Mouse (Mus musculus): ENCODE measurements around the gene Pimreg. TPM values are rescaled to one million over a fixed set of nuclear protein-coding genes. Genes with fewer than 3 reads are reported as not detected.

Pimreg gene
- polyA plus RNA-seq, 1 experiment from 2014 or later = 99.0 TPM

DNA sequence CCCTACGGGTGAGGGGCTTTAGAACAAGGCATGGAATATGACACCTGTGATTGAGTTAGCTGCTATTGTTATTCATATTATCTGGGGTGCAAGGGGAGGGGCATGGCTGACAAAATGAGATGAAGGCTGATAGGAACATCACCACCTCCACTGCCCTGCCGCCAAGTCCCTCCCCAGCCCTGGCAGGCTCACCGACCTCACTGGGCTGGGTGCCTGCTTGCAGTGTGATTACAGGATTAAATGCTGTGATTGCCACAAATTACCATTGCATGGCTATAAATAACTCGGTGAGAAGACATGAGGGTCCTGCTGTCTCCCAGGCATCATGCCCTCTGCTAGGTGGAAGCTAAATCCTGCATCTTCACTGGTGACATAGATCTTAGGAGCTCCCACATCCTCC, 36.8 kb downstream of the Pimreg start:
- 40% methylated on average over 4 of the region's 4 CpGs for whole genome bisulfite sequencing (ENCODE audit: insufficient replicate concordance)
- no peaks in the 10 kb centered on the region; the same call in 1 of the 2 replicates for H3K27me3 ChIP-seq (ENCODE audit: control insufficient read depth, insufficient read depth, low read length)
- ATAC-seq (replicated peaks; ENCODE audit: insufficient number of reproducible peaks, low FRiP score, low TSS enrichment) = no peak
- no peaks in the 10 kb centered on the region for H3K36me3 ChIP-seq (ENCODE audit: control insufficient read depth, insufficient read depth, low read length)
- H3K4me2 ChIP-seq = no peak overlapping the region
- no peak overlapping the region for H3K9ac ChIP-seq (ENCODE audit: low read depth, low read length)
- H3K4me1 ChIP-seq (ENCODE audit: control insufficient read depth, insufficient read depth, low read length) = no peaks in the 10 kb centered on the region
- H3K27ac ChIP-seq (ENCODE audit: low read depth, low read length) = no peak overlapping the region
- H3K9me3 ChIP-seq (replicated peaks; ENCODE audit: control insufficient read depth, low read length) = no peaks in the 10 kb centered on the region
- no peak overlapping the region for H3K4me3 ChIP-seq (ENCODE audit: low read depth, low read length)

DNA sequence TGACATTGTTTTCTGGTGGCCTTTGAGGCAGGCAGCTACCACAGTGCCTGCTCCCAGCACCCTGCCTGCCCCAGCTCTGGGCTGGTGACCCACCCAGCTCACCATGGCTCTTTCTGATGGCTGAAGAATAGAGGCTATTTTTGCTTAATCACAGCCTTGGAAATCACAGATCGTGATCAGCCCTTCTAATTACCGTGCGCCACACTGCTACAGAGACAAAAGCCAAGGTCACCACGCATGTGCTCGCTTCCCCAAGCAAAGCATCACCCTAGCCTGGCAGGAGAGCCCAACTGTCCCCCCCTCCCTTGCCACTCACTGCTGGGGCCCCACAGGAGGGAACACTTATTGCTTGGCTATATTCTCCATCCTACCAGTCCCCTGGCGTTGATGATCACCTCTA, 38.6 kb downstream of the Pimreg start:
- WGBS (ENCODE audit: insufficient replicate concordance) = 86% methylated on average over 6 of the region's 6 CpGs
- no peak overlapping the region for H3K4me3 ChIP-seq (ENCODE audit: low read depth, low read length)
- no peak overlapping the region for H3K9ac ChIP-seq (ENCODE audit: low read depth, low read length)
- H3K27me3 ChIP-seq (ENCODE audit: control insufficient read depth, insufficient read depth, low read length) = no peaks in the 10 kb centered on the region; the same call in 1 of the 2 replicates
- H3K36me3 ChIP-seq (ENCODE audit: control insufficient read depth, insufficient read depth, low read length) = no peaks in the 10 kb centered on the region
- H3K4me2 ChIP-seq = no peak overlapping the region
- H3K4me1 ChIP-seq (ENCODE audit: control insufficient read depth, insufficient read depth, low read length) = no peaks in the 10 kb centered on the region
- H3K27ac ChIP-seq (ENCODE audit: low read depth, low read length) = no peak overlapping the region
- no peak for ATAC-seq (replicated peaks; ENCODE audit: insufficient number of reproducible peaks, low FRiP score, low TSS enrichment)
- H3K9me3 ChIP-seq (replicated peaks; ENCODE audit: control insufficient read depth, low read length) = no peaks in the 10 kb centered on the region

DNA sequence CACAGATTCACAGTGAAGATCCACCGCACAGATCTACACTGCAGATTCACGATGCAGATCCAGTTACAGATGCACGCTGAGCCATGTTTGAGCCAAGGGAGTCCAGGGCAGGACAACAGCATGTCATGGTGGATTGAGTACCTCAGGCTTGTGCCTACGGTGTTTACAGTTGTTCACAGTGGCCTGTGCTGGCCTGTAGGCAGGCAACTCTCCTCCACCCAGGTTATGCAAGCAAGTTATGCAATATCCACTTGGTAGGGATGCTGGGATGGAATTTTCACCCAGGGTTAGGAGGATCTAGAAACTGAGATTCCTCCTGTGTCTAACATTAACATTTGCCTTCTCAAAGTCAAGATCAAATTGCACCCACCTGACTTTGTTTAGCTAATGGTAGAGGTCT, 40.8 kb downstream of the Pimreg start:
- no peak overlapping the region for H3K9ac ChIP-seq (ENCODE audit: low read depth, low read length)
- no peak for ATAC-seq (replicated peaks; ENCODE audit: insufficient number of reproducible peaks, low FRiP score, low TSS enrichment)
- H3K27ac ChIP-seq (ENCODE audit: low read depth, low read length) = no peak overlapping the region
- H3K27me3 ChIP-seq (ENCODE audit: control insufficient read depth, insufficient read depth, low read length) = no peaks in the 10 kb centered on the region
- H3K4me2 ChIP-seq = no peak overlapping the region
- peaks cover 4% of the 10 kb centered on the region for H3K4me1 ChIP-seq (ENCODE audit: control insufficient read depth, insufficient read depth, low read length)
- 86% methylated on average over 4 of the region's 4 CpGs for WGBS (ENCODE audit: insufficient replicate concordance)
- no peaks in the 10 kb centered on the region for H3K9me3 ChIP-seq (replicated peaks; ENCODE audit: control insufficient read depth, low read length)
- no peak overlapping the region for H3K4me3 ChIP-seq (ENCODE audit: low read depth, low read length)
- no peaks in the 10 kb centered on the region for H3K36me3 ChIP-seq (ENCODE audit: control insufficient read depth, insufficient read depth, low read length)

DNA sequence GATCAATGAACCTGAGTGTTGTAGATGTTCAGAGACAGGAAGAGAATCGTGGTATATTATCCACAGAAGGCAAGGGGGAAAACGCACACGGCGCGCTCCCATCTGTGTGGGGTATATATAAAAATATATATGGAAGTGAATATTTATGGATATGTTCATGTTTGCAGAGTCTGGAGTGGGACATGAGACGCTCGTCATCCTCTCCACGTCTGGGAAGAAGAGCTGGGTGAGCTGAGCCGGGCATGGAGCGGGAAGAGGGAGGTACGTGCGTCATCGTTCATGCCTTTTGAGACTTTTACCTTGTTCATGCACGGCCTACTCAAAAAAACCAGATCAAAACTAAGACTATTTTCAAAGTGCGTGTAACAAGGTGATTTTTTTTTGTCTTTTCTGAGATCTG, 42.5 kb downstream of the Pimreg start:
- Histone ChIP-seq H3K36me3 (ENCODE audit: control insufficient read depth, insufficient read depth, low read length) (no peaks in the 10 kb centered on the region), H3K27ac (ENCODE audit: low read depth, low read length) (no peak overlapping the region), H3K27me3 (ENCODE audit: control insufficient read depth, insufficient read depth, low read length) (no peaks in the 10 kb centered on the region), H3K4me2 (no peak overlapping the region), H3K4me1 (ENCODE audit: control insufficient read depth, insufficient read depth, low read length) (peaks cover 4% of the 10 kb centered on the region), H3K9me3 (replicated peaks; ENCODE audit: control insufficient read depth, low read length) (no peaks in the 10 kb centered on the region), H3K9ac (ENCODE audit: low read depth, low read length) (no peak overlapping the region), H3K4me3 (ENCODE audit: low read depth, low read length) (no peak overlapping the region)
- ATAC-seq (replicated peaks; ENCODE audit: insufficient number of reproducible peaks, low FRiP score, low TSS enrichment) = no peak
- WGBS (ENCODE audit: insufficient replicate concordance) = 92% methylated on average over 15 of the region's 15 CpGs

DNA sequence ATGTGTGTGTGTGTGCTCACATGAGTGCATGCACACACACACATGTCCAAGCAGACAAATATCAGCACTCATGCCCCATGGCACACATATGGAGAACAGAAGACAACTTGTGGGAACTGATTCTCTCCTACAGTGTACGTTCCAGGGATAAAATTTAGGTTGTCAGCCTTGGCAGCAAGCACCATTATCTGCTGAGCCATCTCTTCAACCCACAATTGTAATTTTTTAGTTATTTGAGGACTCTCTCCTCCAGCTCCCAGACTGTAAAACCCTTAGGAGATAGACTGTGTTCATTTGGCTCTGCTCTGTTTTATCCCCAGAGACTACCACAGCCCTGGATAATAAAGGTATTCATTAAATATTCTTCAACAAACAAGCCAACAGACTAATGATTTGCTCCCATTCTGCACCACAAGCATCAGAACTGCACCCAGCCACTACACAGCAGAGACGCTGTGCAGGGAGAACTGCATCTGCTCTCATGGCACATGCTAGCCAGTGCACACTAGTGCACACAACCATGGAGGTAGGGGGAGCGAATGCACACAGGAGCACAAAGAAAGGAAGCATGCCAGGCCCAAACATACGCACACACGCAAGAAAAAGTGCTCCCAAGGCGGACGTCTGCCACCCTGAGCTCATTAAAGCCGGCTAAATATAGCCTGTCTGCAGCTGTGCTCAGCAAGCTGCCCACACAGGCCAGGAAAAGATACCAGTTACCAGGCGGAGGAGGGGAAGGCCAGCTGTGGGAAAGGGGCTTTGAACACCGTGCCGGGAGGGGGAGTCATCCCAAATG, 44.6 kb downstream of the Pimreg start:
- Histone ChIP-seq H3K9ac (ENCODE audit: low read depth, low read length) (no peak overlapping the region), H3K36me3 (ENCODE audit: control insufficient read depth, insufficient read depth, low read length) (no peaks in the 10 kb centered on the region), H3K4me3 (ENCODE audit: low read depth, low read length) (no peak overlapping the region), H3K4me2 (peak overlapping the region; percentile 15; the same call in 1 of the 2 replicates), H3K27me3 (ENCODE audit: control insufficient read depth, insufficient read depth, low read length) (no peaks in the 10 kb centered on the region), H3K27ac (ENCODE audit: low read depth, low read length) (peak overlapping the region; percentile 18; the same call in 1 of the 2 replicates), H3K4me1 (ENCODE audit: control insufficient read depth, insufficient read depth, low read length) (peaks cover 4% of the 10 kb centered on the region), H3K9me3 (replicated peaks; ENCODE audit: control insufficient read depth, low read length) (no peaks in the 10 kb centered on the region)
- WGBS (ENCODE audit: insufficient replicate concordance) = 32% methylated on average over 11 of the region's 11 CpGs
- ATAC-seq (replicated peaks; ENCODE audit: insufficient number of reproducible peaks, low FRiP score, low TSS enrichment) = 0 out of 2 replicates have a peak, but pooled peaks have one; percentile 23

DNA sequence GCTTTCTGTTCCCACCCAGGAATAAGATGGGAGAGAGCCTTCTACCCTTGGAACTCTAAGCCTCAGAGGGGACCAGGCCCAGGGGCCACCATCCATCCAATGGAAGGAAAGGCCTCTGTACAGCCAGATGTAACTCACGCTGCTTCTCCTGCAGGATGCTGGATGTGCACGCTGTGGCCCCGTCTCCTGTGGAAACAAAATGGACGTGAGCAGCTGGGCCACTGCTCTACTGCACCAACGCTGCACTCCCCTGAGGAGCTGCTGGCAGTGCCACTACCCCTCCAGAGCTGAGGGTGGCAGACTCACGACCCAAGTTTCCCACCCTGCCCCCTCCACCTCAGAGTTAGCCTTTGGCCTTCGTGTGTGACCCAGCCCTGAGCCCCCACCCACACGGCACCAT, 50.6 kb downstream of the Pimreg start:
- Histone ChIP-seq H3K36me3 (ENCODE audit: control insufficient read depth, insufficient read depth, low read length) (no peaks in the 10 kb centered on the region), H3K9ac (ENCODE audit: low read depth, low read length) (no peak overlapping the region), H3K4me1 (ENCODE audit: control insufficient read depth, insufficient read depth, low read length) (peaks cover 4% of the 10 kb centered on the region; the same call in 1 of the 2 replicates), H3K9me3 (replicated peaks; ENCODE audit: control insufficient read depth, low read length) (no peaks in the 10 kb centered on the region), H3K4me3 (ENCODE audit: low read depth, low read length) (no peak overlapping the region), H3K27ac (ENCODE audit: low read depth, low read length) (no peak overlapping the region), H3K27me3 (ENCODE audit: control insufficient read depth, insufficient read depth, low read length) (no peaks in the 10 kb centered on the region), H3K4me2 (no peak overlapping the region)
- WGBS (ENCODE audit: insufficient replicate concordance) = 52% methylated on average over 8 of the region's 8 CpGs
- ATAC-seq (replicated peaks; ENCODE audit: insufficient number of reproducible peaks, low FRiP score, low TSS enrichment) = no peak

DNA sequence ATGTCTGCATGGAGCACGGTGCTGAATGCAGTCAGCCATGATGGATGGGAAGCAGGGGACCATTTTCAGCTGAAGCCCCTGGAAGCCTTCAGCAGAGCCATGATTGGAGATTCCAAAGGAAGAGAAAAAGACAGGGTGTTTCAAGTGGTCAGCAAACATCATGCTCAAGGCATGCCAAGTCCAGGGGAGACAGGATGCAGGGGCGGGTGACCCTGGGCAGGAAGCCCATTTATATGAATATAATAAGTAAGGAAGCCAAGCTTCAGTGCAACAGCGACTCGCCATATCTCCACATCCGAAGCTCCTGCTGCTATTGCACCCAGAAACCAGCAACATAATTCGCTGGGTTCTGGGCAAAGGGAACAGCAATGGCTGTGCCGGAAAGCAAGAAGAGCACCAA, 52.6 kb downstream of the Pimreg start:
- no peak overlapping the region for H3K4me2 ChIP-seq
- no peak overlapping the region for H3K4me3 ChIP-seq (ENCODE audit: low read depth, low read length)
- peaks cover 4% of the 10 kb centered on the region; the same call in 1 of the 2 replicates for H3K4me1 ChIP-seq (ENCODE audit: control insufficient read depth, insufficient read depth, low read length)
- H3K9me3 ChIP-seq (replicated peaks; ENCODE audit: control insufficient read depth, low read length) = no peaks in the 10 kb centered on the region
- no peaks in the 10 kb centered on the region for H3K36me3 ChIP-seq (ENCODE audit: control insufficient read depth, insufficient read depth, low read length)
- H3K27me3 ChIP-seq (ENCODE audit: control insufficient read depth, insufficient read depth, low read length) = no peaks in the 10 kb centered on the region
- H3K27ac ChIP-seq (ENCODE audit: low read depth, low read length) = no peak overlapping the region
- 70% methylated on average over 7 of the region's 7 CpGs for WGBS (ENCODE audit: insufficient replicate concordance)
- no peak overlapping the region for H3K9ac ChIP-seq (ENCODE audit: low read depth, low read length)
- no peak for ATAC-seq (replicated peaks; ENCODE audit: insufficient number of reproducible peaks, low FRiP score, low TSS enrichment)

DNA sequence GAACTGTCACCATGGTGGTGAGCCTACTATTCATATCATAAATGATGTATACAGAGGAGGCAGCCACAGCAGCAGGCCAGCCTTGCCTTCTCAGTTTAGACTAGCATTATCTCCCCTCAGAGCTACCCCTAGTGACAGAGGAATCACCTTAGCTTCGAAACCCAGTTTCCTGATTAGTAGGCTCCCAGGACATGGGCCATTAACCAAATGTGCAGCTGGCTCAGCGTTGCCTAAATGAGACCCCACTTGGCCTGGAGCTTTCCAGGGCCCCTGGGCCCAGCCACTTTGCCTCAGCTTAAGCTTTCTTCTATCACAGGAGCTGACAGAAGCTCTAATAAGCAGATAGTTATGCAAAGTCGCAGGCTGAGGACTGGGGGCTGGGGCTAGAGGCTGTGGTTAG, 54.2 kb downstream of the Pimreg start:
- no peak overlapping the region for H3K27ac ChIP-seq (ENCODE audit: low read depth, low read length)
- 24% methylated on average over 3 of the region's 3 CpGs for WGBS (ENCODE audit: insufficient replicate concordance)
- no peak overlapping the region for H3K9ac ChIP-seq (ENCODE audit: low read depth, low read length)
- H3K9me3 ChIP-seq (replicated peaks; ENCODE audit: control insufficient read depth, low read length) = no peaks in the 10 kb centered on the region
- H3K4me1 ChIP-seq (ENCODE audit: control insufficient read depth, insufficient read depth, low read length) = peaks cover 4% of the 10 kb centered on the region; the same call in 1 of the 2 replicates
- no peak for ATAC-seq (replicated peaks; ENCODE audit: insufficient number of reproducible peaks, low FRiP score, low TSS enrichment)
- H3K4me3 ChIP-seq (ENCODE audit: low read depth, low read length) = no peak overlapping the region
- H3K27me3 ChIP-seq (ENCODE audit: control insufficient read depth, insufficient read depth, low read length) = no peaks in the 10 kb centered on the region
- no peak overlapping the region for H3K4me2 ChIP-seq
- no peaks in the 10 kb centered on the region for H3K36me3 ChIP-seq (ENCODE audit: control insufficient read depth, insufficient read depth, low read length)

All from heart, embryonic 11.5 days (tissue).